Mouse (Mus musculus): ENCODE measurements at regions not wholly inside any gene's neighbourhood (a gene's known extent, or its start where the extent isn't known, plus 50 kb on each side); places are given as distances from the start of the nearest gene placed in this dataset.
"Not testable (repeated sequence)": the region's sequence is repeated elsewhere in the genome, so short reads cannot be mapped to it uniquely, and the experiment has no call there.

- not testable (repeated sequence) for TF ChIP-seq CTCF, EP300 (IDR thresholded peaks at IDR 0.05; ENCODE audit: low read depth)
These were observed 656.6 kb downstream of the Dad1 start for GRCm38 (mm10) chr14:53597287-53597686.

All from heart, postnatal 0 days (tissue).